Mouse (Mus musculus): ENCODE measurements around the gene Spint4. TPM values are rescaled to one million over a fixed set of nuclear protein-coding genes. Genes with fewer than 3 reads are reported as not detected.
A peak's percentile ranks its signal among the peaks of the same experiment; 100 is the strongest.

Gene Spint4
- total and polyA plus RNA-seq, 3 experiments = not detected

DNA sequence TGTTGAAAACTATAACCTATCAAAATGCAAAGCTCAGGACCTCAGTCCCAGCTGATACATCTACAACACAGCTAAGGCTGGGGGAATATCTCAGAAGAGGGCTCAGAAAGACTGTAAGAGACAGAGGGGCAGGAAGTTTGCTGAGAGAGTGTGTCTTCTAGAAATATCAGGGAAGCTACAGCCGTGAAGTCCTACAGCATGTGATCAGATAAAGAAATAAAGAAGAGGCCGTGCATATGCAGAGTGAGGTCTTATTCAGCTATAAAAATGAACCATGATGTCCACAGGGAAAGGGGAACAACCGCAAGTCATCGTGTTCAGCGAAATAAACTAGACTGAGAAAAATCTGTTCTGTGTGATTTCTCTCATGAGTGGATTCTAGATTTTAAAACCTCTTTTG, 28.0 kb upstream of the Spint4 start:
- no peaks in the 10 kb centered on the region for H3K79me2 ChIP-seq (ENCODE audit: control insufficient read depth, insufficient read depth, low read length, poor library complexity)
- no peaks in the 10 kb centered on the region for H3K27me3 ChIP-seq (ENCODE audit: control insufficient read depth in 1 of 2, insufficient read depth in 2 of 2, low read length in 2 of 2)
- H3K9ac ChIP-seq (ENCODE audit: control insufficient read depth, low read depth, low read length, poor library complexity, severe bottlenecking) = no peak overlapping the region
- peaks cover 0 to 4% of the 10 kb centered on the region in 2 experiments; a peak in 2 of 4 replicates for H3K36me3 ChIP-seq (ENCODE audit: control insufficient read depth in 1 of 2, insufficient read depth in 2 of 2, low read length in 2 of 2)
- H3K27ac ChIP-seq (ENCODE audit: control insufficient read depth, low read depth, low read length) = peak overlapping the region; percentile 6; the same call in 1 of the 2 replicates
- peaks cover 5 to 8% of the 10 kb centered on the region in 2 experiments for H3K4me1 ChIP-seq (ENCODE audit: control insufficient read depth in 1 of 2, insufficient read depth in 2 of 2, low read length in 2 of 2)
- H3K4me3 ChIP-seq (ENCODE audit: control insufficient read depth in 1 of 2, insufficient read depth in 1 of 2, low read depth in 2 of 2, low read length in 2 of 2) = peak overlapping the region in 1 of 2 experiments; percentile 42; a peak in 2 of 4 replicates
- TF ChIP-seq MAZ (IDR thresholded peaks at IDR 0.05; ENCODE audit: low read depth, low read length) (peak; percentile 20; the same call in 1 of the 2 replicates), TAL1 (IDR thresholded peaks at IDR 0.05; ENCODE audit: low read length) (peak; percentile 15; the same call in 1 of the 2 replicates), KAT2A (conservative IDR thresholded peaks at IDR 0.05; ENCODE audit: low read depth, low read length) (0 out of 2 replicates have a peak, but pooled peaks have one; percentile 24), ETS1 (IDR thresholded peaks at IDR 0.05; ENCODE audit: low read depth, low read length) (peak; percentile 44), CHD2 (IDR thresholded peaks at IDR 0.05; ENCODE audit: low read length) (no peak), MAFK (IDR thresholded peaks at IDR 0.05; ENCODE audit: borderline replicate concordance, low read depth, low read length) (no peak), RCOR1 (IDR thresholded peaks at IDR 0.05; ENCODE audit: low read depth, low read length) (peak; percentile 49; the same call in 1 of the 2 replicates), MAX (IDR thresholded peaks at IDR 0.05; ENCODE audit: low read length) (peak; percentile 52; the same call in 1 of the 2 replicates), USF1 (IDR thresholded peaks at IDR 0.05; ENCODE audit: low read depth, low read length) (peak; percentile 61; the same call in 1 of the 2 replicates), GATA1 (IDR thresholded peaks at IDR 0.05; ENCODE audit: low read depth, low read length) (peak; percentile 84), ELF1 (IDR thresholded peaks at IDR 0.05; ENCODE audit: low read depth, low read length) (no peak), TCF12 (IDR thresholded peaks at IDR 0.05; ENCODE audit: low read depth, low read length) (peak; percentile 46), SIN3A (IDR thresholded peaks at IDR 0.05; ENCODE audit: low read length) (peak; percentile 47; the same call in 1 of the 2 replicates), MYC (IDR thresholded peaks at IDR 0.05; ENCODE audit: low read depth, low read length) (peak; percentile 31; the same call in 1 of the 2 replicates), UBTF (IDR thresholded peaks at IDR 0.05; ENCODE audit: borderline replicate concordance, insufficient read depth, low read depth, low read length) (no peak), EP300 (IDR thresholded peaks at IDR 0.05; ENCODE audit: low read depth in 1 of 2, low read length in 2 of 2) (peak; percentile 10 to 35; a peak in 1 of 4 replicates), NRF1 (IDR thresholded peaks at IDR 0.05; ENCODE audit: insufficient read depth, low read depth, low read length, poor library complexity, severe bottlenecking) (no peak)
- H3K9me3 ChIP-seq (replicated peaks; ENCODE audit: insufficient read depth, low read length) = no peaks in the 10 kb centered on the region
- peak; percentile 54 for DNase-seq (ENCODE audit: low read depth, low spot score)

DNA sequence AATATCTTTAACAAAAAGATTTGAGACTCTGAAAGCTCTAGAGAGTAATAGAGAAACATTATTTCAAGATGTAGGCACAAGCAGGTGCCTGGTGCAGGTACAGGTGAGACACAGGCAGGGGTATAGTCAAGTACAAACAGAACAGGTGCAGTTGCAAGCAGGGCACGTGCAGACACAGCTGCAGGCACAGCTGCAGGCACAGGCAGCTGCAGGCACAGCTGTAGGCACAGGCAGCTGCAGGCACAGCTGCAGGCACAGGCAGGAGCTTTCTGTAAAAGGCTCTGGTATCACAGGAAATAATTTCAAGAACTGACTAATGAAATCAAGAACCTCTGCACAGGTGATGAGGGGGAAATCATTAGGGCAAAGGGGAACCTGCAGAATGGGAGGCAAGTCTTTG, 27.4 kb upstream of the Spint4 start:
- Histone ChIP-seq H3K27ac (ENCODE audit: control insufficient read depth, low read depth, low read length) (no peak overlapping the region), H3K79me2 (ENCODE audit: control insufficient read depth, insufficient read depth, low read length, poor library complexity) (no peaks in the 10 kb centered on the region), H3K27me3 (ENCODE audit: control insufficient read depth in 1 of 2, insufficient read depth in 2 of 2, low read length in 2 of 2) (no peaks in the 10 kb centered on the region), H3K36me3 (ENCODE audit: control insufficient read depth in 1 of 2, insufficient read depth in 2 of 2, low read length in 2 of 2) (peaks cover 0 to 4% of the 10 kb centered on the region in 2 experiments; a peak in 2 of 4 replicates), H3K4me1 (ENCODE audit: control insufficient read depth in 1 of 2, insufficient read depth in 2 of 2, low read length in 2 of 2) (peaks cover 5 to 11% of the 10 kb centered on the region in 2 experiments), H3K4me3 (ENCODE audit: control insufficient read depth in 1 of 2, insufficient read depth in 1 of 2, low read depth in 2 of 2, low read length in 2 of 2) (no peak overlapping the region), H3K9ac (ENCODE audit: control insufficient read depth, low read depth, low read length, poor library complexity, severe bottlenecking) (no peak overlapping the region), H3K9me3 (replicated peaks; ENCODE audit: insufficient read depth, low read length) (no peaks in the 10 kb centered on the region)
- TF ChIP-seq SIN3A (IDR thresholded peaks at IDR 0.05; ENCODE audit: low read length) (no peak), GABPA (IDR thresholded peaks at IDR 0.05; ENCODE audit: low read depth, low read length) (no peak), RAD21 (IDR thresholded peaks at IDR 0.05; ENCODE audit: low read depth, low read length) (no peak), TCF12 (IDR thresholded peaks at IDR 0.05; ENCODE audit: low read depth, low read length) (peak; percentile 76), UBTF (IDR thresholded peaks at IDR 0.05; ENCODE audit: borderline replicate concordance, insufficient read depth, low read depth, low read length) (no peak), BHLHE40 (IDR thresholded peaks at IDR 0.05; ENCODE audit: borderline replicate concordance, low read depth, low read length) (peak; percentile 15; the same call in 1 of the 2 replicates), E2F4 (IDR thresholded peaks at IDR 0.05; ENCODE audit: borderline replicate concordance, low read depth, low read length) (no peak), MYC (IDR thresholded peaks at IDR 0.05; ENCODE audit: low read depth, low read length) (no peak), JUND (IDR thresholded peaks at IDR 0.05; ENCODE audit: low read depth, low read length) (no peak), CHD2 (IDR thresholded peaks at IDR 0.05; ENCODE audit: low read length) (no peak), EP300 (IDR thresholded peaks at IDR 0.05; ENCODE audit: low read depth in 1 of 2, low read length in 2 of 2) (0 out of 4 replicates have a peak, but pooled peaks of 1 of the 2 experiments have one; percentile 6), POLR2AphosphoS5 (IDR thresholded peaks at IDR 0.05; ENCODE audit: borderline replicate concordance, low read depth, low read length) (no peak), GATA1 (IDR thresholded peaks at IDR 0.05; ENCODE audit: low read depth, low read length) (no peak), MAX (IDR thresholded peaks at IDR 0.05; ENCODE audit: low read length) (no peak), CHD1 (IDR thresholded peaks at IDR 0.05; ENCODE audit: low read depth, low read length) (no peak), POLR2AphosphoS2 (IDR thresholded peaks at IDR 0.05; ENCODE audit: low read length) (no peak), SMC3 (IDR thresholded peaks at IDR 0.05; ENCODE audit: low read depth, low read length) (no peak), MAZ (IDR thresholded peaks at IDR 0.05; ENCODE audit: low read depth, low read length) (no peak), MXI1 (IDR thresholded peaks at IDR 0.05; ENCODE audit: low read depth, low read length) (no peak), ZKSCAN1 (IDR thresholded peaks at IDR 0.05; ENCODE audit: low read depth, low read length) (no peak), ZNF384 (IDR thresholded peaks at IDR 0.05; ENCODE audit: low read depth, low read length) (no peak)
- DNase-seq (ENCODE audit: low read depth, low spot score) = no peak

Data from MEL (cell line).